Mouse (Mus musculus) heart, postnatal 0 days (tissue): Measurements from ENCODE around the gene Fgfr2. TPM values are rescaled to one million over a fixed set of nuclear protein-coding genes. Genes with fewer than 3 reads are reported as not detected.

ENCODE experiments used
- ATAC-seq: fragments of 200-750 bp; cut with Nextera tagmentation; 2 replicates; pipeline ENCODE4 v1.8.0; 2017; ENCODE audit warnings: low read depth, moderate number of reproducible peaks, moderate library complexity; ENCODE audit not compliant: insufficient read depth
- DNase-seq: peaks from one replicate; pipeline ENCODE4 v3.0.0-alpha.2; 2016; ENCODE audit warnings: low spot score
- H3K27ac ChIP-seq: fragments of 300-500 bp; sonication (generic); 2 replicates; pipeline ENCODE4 v1.5.1; 2014; ENCODE audit warnings: low read depth, mild to moderate bottlenecking
- H3K27me3 ChIP-seq: fragments of 300-500 bp; sonication (generic); 2 replicates; pipeline ENCODE4 v1.6.1; 2014; ENCODE audit warnings: low read length, mixed read lengths; ENCODE audit not compliant: control insufficient read depth, insufficient read depth
- H3K36me3 ChIP-seq: fragments of 300-500 bp; sonication (generic); replicated peaks from 2 replicates; pipeline ENCODE4 v1.6.1; 2014; ENCODE audit warnings: low read length, mixed read lengths; ENCODE audit not compliant: control insufficient read depth, insufficient read depth
- H3K4me1 ChIP-seq: fragments of 300-500 bp; sonication (generic); 2 replicates; pipeline ENCODE4 v1.6.1; 2014; ENCODE audit warnings: antibody characterized with exemption; ENCODE audit not compliant: control insufficient read depth, insufficient read depth
- H3K4me2 ChIP-seq: fragments of 300-500 bp; sonication (generic); 2 replicates; pipeline ENCODE4 v1.6.1; 2014; ENCODE audit warnings: low read depth, mild to moderate bottlenecking, low read length, moderate library complexity
- H3K4me3 ChIP-seq: fragments of 300-500 bp; sonication (generic); 2 replicates; pipeline ENCODE4 v1.5.1; 2014; ENCODE audit warnings: low read depth, low read length
- H3K9ac ChIP-seq: fragments of 300-500 bp; sonication (generic); replicated peaks from 2 replicates; pipeline ENCODE4 v1.6.1; 2014; ENCODE audit warnings: low read depth, low read length, mixed read lengths
- H3K9me3 ChIP-seq: fragments of 300-500 bp; sonication (generic); replicated peaks from 2 replicates; pipeline ENCODE4 v1.6.1; 2016; ENCODE audit warnings: low read length; ENCODE audit not compliant: control insufficient read depth
- CTCF ChIP-seq: IDR thresholded peaks from 2 replicates; pipeline ENCODE4 v1.5.1; 2016; ENCODE audit warnings: antibody characterized with exemption, control low read depth, low read depth
- EP300 ChIP-seq: IDR thresholded peaks from 2 replicates; pipeline ENCODE4 v1.6.1; 2016; ENCODE audit warnings: antibody characterized with exemption, low read depth
- WGBS: fragments of 180-500 bp; shearing (Covaris S2); extraction: QIAGEN DNeasy Blood & Tissue Kit; methylation state at CpG from one replicate; pipeline ENCODE4 v1.1.7; 2014; 5-methylcytosine and 5-hydroxymethylcytosine counted together
- polyA plus RNA-seq: library from polyadenylated mRNA; unstranded; fragments of >200 nt; fragmentation: Nextera tagmentation; extraction: Ambion mirVana; gene quantifications from 2 replicates; pipeline ENCODE4 v1.2.1, GENCODE M21; 2015
- total RNA-seq: library from RNA; depleted of rRNA; stranded (reverse); fragments of >200 nt; gene quantifications from 2 replicates; pipeline ENCODE4 v1.2.3, GENCODE M21; 2014; ENCODE audit warnings: low replicate concordance

Gene Fgfr2
- total and polyA plus RNA-seq, 2 experiments from 2014 or later: 3.8 to 11.5 TPM

DNA sequence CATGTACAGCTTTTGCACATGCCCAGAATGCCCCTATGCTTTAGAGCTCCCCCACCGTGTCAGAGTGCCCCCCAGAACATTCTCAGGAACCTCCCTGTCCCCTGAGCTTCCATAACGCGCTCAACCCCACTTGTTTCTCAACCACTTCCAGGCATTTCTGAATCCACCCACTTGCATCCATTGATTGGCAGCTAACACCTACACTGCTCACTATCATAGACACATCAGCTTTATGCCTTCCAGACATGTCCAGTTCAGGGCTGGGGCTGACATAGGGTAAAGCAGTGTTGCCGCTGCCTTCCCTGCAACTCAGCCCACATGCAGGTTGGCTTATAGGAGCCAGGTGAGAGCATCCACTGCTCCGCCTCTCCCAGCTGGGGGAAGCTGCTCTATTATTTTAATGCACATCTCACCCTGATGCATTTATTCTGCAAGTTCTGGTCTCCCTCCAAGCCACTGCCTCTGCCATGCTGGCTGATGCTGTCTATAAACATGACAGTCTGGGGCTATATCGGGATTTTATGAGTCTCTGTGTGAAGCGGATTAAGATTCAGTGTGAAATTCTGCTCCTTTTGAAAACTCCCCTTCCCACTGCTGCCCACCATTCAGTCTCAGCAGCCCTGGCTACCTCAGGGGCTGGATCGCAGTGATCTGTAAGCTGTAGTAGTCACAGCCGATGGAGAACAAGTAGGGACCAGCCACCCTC lies 914.1 kb downstream of the Fgfr2 start:
- DNase-seq: no peak

DNA sequence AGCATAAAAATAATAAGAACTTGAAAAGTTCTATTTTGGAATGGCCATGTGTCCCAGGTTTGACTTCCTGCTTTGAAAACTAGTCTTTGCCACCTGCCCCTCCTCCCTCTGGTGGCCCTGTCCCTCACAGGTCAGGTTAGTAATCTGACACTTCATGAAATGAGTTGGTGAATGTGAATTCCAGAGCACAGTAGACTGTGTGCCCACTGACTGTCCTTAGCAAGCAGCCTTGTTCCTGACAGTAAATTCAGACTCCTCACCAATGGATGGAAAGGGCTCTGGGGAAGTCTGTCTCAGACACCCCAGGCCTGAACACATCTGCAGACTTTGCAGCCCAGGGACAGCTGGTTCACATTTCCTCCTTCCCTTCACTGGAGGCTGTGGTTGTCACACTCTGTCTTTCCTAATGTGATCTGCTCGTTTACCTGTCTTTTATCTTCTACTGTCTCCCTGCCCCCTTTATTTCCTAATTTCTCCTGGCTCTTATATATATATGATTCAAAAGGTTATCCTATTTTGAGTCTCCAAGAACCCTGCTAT lies 919.0 kb downstream of the Fgfr2 start:
- no peak for DNase-seq
- no peak for TF ChIP-seq EP300
- TF ChIP-seq CTCF: no peak
- Histone ChIP-seq H3K9ac (no peak overlapping the region), H3K27me3 (no peaks in the 10 kb centered on the region), H3K4me2 (no peak overlapping the region), H3K4me3 (no peak overlapping the region), H3K36me3 (no peaks in the 10 kb centered on the region), H3K27ac (no peak overlapping the region), H3K9me3 (no peaks in the 10 kb centered on the region), H3K4me1 (no peaks in the 10 kb centered on the region)
- no peak for ATAC-seq
- 9% methylated on average over 1 of the region's 1 CpGs for WGBS

More for the DNA sequence above, 914.1 kb downstream of the Fgfr2 start:
- no peak for TF ChIP-seq CTCF
- TF ChIP-seq EP300: no peak
- H3K4me3 ChIP-seq: no peak overlapping the region
- WGBS: 71% methylated on average over 9 of the region's 9 CpGs
- no peaks in the 10 kb centered on the region for H3K4me1 ChIP-seq
- H3K9me3 ChIP-seq: no peaks in the 10 kb centered on the region
- no peak for ATAC-seq
- no peak overlapping the region for H3K4me2 ChIP-seq
- no peak overlapping the region for H3K27ac ChIP-seq
- H3K9ac ChIP-seq: no peak overlapping the region
- H3K36me3 ChIP-seq: no peaks in the 10 kb centered on the region
- no peaks in the 10 kb centered on the region for H3K27me3 ChIP-seq

DNA sequence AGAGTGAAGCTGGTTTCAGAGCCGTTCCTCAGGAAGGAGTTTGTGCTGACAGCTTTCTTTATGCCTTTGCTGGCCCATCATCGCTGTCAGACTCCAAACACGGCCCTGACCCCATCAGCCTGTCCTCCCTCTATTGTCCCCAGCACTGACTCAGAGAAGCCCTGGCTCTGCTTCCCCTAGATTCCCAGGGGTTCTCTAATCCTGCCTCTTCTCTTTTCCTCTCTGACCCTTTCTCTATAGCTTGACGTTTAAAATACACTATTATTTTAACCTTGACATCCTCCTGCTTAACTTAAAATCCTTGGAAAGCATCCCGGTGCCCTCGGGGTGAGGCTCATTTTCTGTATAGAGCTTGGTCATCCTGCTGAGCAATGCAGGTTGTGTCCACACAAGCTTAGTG lies 923.5 kb downstream of the Fgfr2 start:
- no peak for DNase-seq
- no peaks in the 10 kb centered on the region for H3K4me1 ChIP-seq
- no peak overlapping the region for H3K27ac ChIP-seq
- H3K27me3 ChIP-seq: no peaks in the 10 kb centered on the region
- no peak overlapping the region for H3K9ac ChIP-seq
- H3K9me3 ChIP-seq: no peaks in the 10 kb centered on the region
- ATAC-seq: no peak
- H3K4me3 ChIP-seq: no peak overlapping the region
- no peak overlapping the region for H3K4me2 ChIP-seq
- WGBS: 29% methylated on average over 6 of the region's 6 CpGs
- H3K36me3 ChIP-seq: no peaks in the 10 kb centered on the region
- no peak for TF ChIP-seq CTCF

DNA sequence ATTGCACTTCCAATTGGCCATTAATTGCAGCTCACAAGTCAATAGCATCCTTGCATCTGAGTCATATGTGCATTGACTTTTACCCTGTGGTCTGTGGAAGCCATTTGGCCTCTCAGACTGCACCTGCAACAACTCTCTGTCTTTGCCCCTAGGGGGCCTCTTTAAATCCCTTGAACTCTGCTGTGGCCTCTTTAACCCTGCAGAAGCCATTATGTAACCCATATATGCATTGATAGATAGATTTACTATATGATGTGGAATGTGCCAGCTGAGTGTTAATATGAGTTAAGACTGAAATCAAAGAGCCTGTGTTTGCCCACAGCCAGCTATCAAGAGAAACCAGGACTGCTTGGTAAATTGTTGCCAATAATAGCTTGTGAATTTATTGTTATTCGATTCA lies 924.3 kb downstream of the Fgfr2 start:
- no peak for ATAC-seq
- Histone ChIP-seq H3K4me1 (no peaks in the 10 kb centered on the region), H3K9ac (no peak overlapping the region), H3K9me3 (no peaks in the 10 kb centered on the region), H3K27ac (no peak overlapping the region), H3K4me3 (no peak overlapping the region), H3K4me2 (no peak overlapping the region), H3K27me3 (no peaks in the 10 kb centered on the region), H3K36me3 (no peaks in the 10 kb centered on the region)
- 68% methylated on average over 1 of the region's 1 CpGs for WGBS
- no peak for DNase-seq
- TF ChIP-seq EP300 (no peak), CTCF (no peak)

DNA sequence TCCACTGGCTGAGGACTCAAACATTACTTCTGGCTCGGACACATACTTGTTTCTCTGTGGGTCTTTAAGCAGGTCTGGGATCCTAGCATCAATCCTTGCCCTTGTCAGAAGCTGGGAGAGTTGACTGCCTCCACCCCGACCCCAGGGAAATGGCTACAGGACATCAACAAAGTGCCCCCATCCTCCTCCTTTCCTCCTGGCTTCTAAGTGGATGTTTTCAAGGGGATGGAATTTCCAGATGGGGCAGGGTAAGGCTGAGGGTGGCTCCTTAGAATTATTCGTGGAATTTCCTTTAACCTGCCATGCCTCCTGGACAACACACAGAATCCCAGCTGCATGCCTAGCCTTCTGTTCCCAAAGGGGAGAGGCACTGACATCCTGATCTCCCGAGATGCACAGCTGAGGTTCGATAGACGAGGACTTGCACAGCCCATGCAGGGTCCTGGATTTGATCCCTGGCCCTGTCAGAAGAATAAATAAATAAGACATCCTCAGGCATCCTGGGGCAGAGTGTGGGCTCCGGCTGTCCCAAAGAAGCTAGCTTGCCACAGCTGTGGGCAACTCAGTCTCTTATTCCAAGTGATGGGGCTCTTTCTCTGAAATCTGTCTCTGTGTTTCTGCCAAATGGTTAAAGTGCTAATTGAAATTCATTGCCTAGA lies 925.2 kb downstream of the Fgfr2 start:
- Histone ChIP-seq H3K4me1 (no peaks in the 10 kb centered on the region), H3K27ac (no peak overlapping the region), H3K36me3 (no peaks in the 10 kb centered on the region), H3K27me3 (no peaks in the 10 kb centered on the region), H3K4me3 (no peak overlapping the region), H3K9ac (no peak overlapping the region), H3K4me2 (no peak overlapping the region), H3K9me3 (no peaks in the 10 kb centered on the region)
- no peak for TF ChIP-seq CTCF
- no peak for TF ChIP-seq EP300
- DNase-seq: no peak
- 31% methylated on average over 7 of the region's 7 CpGs for WGBS
- ATAC-seq: no peak
